Mouse (Mus musculus): ENCODE data around the gene Ppp2r5e. TPM values are rescaled to one million over a fixed set of nuclear protein-coding genes. Genes with fewer than 3 reads are reported as not detected.

The Ppp2r5e gene
- total RNA-seq (2023), result 63.9 TPM

GRCm38 (mm10) chr12:75596154-75597002 lies at the start of gene Ppp2r5e:
TSS of gene Ppp2r5e (minus strand) at chr12:75596245.

GRCm38 (mm10) chr12:75416681-75417080 lies 179.4 kb downstream of the Ppp2r5e start, which contains the start of gene Gphb5:
TSS of gene Gphb5 (minus strand) at chr12:75416781.

Other genes with a start within 250 kb of the Ppp2r5e start
- gene Gphb5, start 179.5 kb downstream of the Ppp2r5e start, total RNA-seq (2023), result not detected
- 7.2 TPM for gene Wdr89, start 73.3 kb upstream of the Ppp2r5e start, total RNA-seq (2023)
- gene Sgpp1, start 139.5 kb upstream of the Ppp2r5e start, total RNA-seq (2023), result 42.5 TPM
- gene Syne2, start 221.9 kb upstream of the Ppp2r5e start, total RNA-seq (2023), result 22.0 TPM

Measured in CD4-positive naive resting alpha-beta T cell, adult 57 days (primary cell).